Mouse (Mus musculus) liver, embryonic 15.5 days (tissue): ENCODE data around the gene Syt7. TPM values are rescaled to one million over a fixed set of nuclear protein-coding genes. Genes with fewer than 3 reads are reported as not detected.

Experiments
- ATAC-seq: fragments of 200-750 bp; cut with Nextera tagmentation; 2 replicates; pipeline ENCODE4 v1.8.0; 2017; ENCODE audit warnings: moderate number of reproducible peaks, mild to moderate bottlenecking, moderate library complexity; ENCODE audit not compliant: insufficient read depth
- H3K27ac ChIP-seq: fragments of 300-500 bp; sonication (generic); replicated peaks from 2 replicates; pipeline ENCODE4 v1.5.1; 2015; ENCODE audit warnings: mild to moderate bottlenecking, inconsistent platforms
- H3K27me3 ChIP-seq: fragments of 300-500 bp; sonication (generic); 2 replicates; pipeline ENCODE4 v1.6.1; 2015; ENCODE audit warnings: mild to moderate bottlenecking, inconsistent platforms
- H3K36me3 ChIP-seq: fragments of 300-500 bp; sonication (generic); replicated peaks from 2 replicates; pipeline ENCODE4 v1.6.1; 2015; ENCODE audit warnings: moderate library complexity, mild to moderate bottlenecking, inconsistent platforms
- H3K4me1 ChIP-seq: fragments of 300-500 bp; sonication (generic); replicated peaks from 2 replicates; pipeline ENCODE4 v1.6.1; 2015; ENCODE audit warnings: inconsistent platforms
- H3K4me2 ChIP-seq: fragments of 300-500 bp; sonication (generic); 2 replicates; pipeline ENCODE4 v1.6.1; 2015; ENCODE audit warnings: moderate library complexity, mild to moderate bottlenecking, inconsistent platforms
- H3K4me3 ChIP-seq: fragments of 300-500 bp; sonication (generic); replicated peaks from 2 replicates; pipeline ENCODE4 v1.5.1; 2015; ENCODE audit warnings: mild to moderate bottlenecking, inconsistent platforms
- H3K9ac ChIP-seq: fragments of 300-500 bp; sonication (generic); 2 replicates; pipeline ENCODE4 v1.6.1; 2015; ENCODE audit warnings: moderate library complexity, mild to moderate bottlenecking, inconsistent platforms
- H3K9me3 ChIP-seq: fragments of 300-500 bp; sonication (generic); replicated peaks from 2 replicates; pipeline ENCODE4 v1.6.1; 2016; ENCODE audit warnings: inconsistent platforms
- WGBS: fragments of 180-500 bp; shearing (Covaris S2); methylation state at CpG from one replicate; pipeline ENCODE4 v1.1.7; 2015; ENCODE audit warnings: mixed read lengths; ENCODE audit not compliant: insufficient replicate concordance; 5-methylcytosine and 5-hydroxymethylcytosine counted together
- polyA plus RNA-seq: library from polyadenylated mRNA; unstranded; fragments of >200 nt; fragmentation: Nextera tagmentation; extraction: Ambion mirVana; gene quantifications from 2 replicates; pipeline ENCODE4 v1.2.1, GENCODE M21; 2015

Gene Syt7
- polyA plus RNA-seq, 1 experiment from 2014 or later: 0.10 TPM

DNA sequence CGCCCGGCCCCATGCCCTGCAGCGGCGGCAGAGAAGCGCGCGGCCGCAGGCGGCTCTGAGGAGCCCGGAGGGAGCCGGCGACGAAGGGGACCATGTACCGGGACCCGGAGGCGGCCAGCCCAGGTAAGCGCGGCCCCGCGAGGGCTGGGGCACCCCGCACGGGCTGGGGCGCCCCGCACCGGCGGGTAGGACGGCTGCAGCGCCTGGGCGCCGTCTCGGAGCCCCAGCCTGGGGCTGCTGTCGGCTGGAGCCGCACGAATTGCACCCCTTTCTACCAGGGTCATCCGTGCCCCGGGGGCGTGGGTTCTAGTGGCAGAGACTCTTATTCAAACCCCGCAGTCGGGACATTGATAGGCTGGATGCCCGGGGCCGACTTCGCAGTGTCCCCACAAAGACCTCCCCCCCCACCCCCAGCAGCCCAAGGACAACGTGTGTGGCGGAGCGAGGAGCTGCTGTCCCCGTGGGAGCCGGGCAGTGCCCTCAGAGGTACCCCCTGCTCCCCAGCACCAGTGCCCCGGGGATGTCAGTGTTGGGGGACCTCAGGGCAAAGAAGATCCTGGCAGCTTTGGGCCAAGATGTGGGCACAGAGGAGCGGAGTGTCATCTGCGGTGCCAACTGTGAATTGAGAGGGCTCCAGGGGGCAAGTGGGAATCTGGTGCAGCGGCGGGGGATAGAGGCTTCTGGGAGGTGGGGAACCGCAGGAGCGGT lies 655 bp downstream of the Syt7 start:
- Histone ChIP-seq H3K9ac (no peak overlapping the region), H3K4me1 (peaks cover 16% of the 10 kb centered on the region), H3K4me3 (peak overlapping the region; percentile 51), H3K27me3 (peaks cover 80% of the 10 kb centered on the region), H3K9me3 (no peaks in the 10 kb centered on the region), H3K36me3 (no peaks in the 10 kb centered on the region), H3K4me2 (peak overlapping the region; percentile 68), H3K27ac (no peak overlapping the region)
- WGBS: under 1% methylated on average over 54 of the region's 54 CpGs
- ATAC-seq: no peak; the same call in 1 of the 2 replicates

DNA sequence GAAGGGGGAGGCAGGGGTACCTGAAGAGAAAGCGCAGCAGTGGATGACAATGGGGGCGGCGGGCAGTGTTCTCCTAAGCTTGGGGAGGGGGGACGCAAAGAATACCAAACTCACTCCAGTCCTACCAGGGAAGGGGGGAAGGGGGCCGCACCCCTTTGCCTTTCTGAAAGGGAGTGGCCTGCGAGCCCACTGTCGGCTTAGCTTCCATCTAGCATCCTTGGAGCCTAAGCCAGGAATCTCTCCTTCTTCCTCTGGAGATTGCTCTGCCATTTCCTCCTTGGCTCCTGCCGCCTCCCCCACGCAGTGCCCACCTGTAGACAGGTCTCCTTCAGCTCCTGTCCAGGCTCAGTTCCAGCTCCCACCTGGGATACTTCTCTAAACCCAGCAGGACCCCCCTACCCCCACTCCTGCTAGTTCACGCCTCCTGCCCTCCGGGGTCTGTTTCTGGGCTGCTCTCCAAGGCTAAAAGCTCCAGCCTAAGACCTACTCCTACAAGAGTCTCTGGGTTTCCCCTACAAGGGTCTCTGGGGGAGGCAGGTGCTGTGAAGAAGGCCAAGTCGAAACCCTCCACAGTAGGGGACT lies 1.3 kb downstream of the Syt7 start:
- WGBS: 20% methylated on average over 12 of the region's 12 CpGs
- Histone ChIP-seq H3K4me3 (no peak overlapping the region), H3K4me2 (peak overlapping the region; percentile 68; the same call in 1 of the 2 replicates), H3K36me3 (no peaks in the 10 kb centered on the region), H3K9me3 (no peaks in the 10 kb centered on the region), H3K4me1 (peaks cover 16% of the 10 kb centered on the region), H3K9ac (no peak overlapping the region), H3K27ac (no peak overlapping the region), H3K27me3 (peaks cover 73% of the 10 kb centered on the region)
- ATAC-seq: no peak

DNA sequence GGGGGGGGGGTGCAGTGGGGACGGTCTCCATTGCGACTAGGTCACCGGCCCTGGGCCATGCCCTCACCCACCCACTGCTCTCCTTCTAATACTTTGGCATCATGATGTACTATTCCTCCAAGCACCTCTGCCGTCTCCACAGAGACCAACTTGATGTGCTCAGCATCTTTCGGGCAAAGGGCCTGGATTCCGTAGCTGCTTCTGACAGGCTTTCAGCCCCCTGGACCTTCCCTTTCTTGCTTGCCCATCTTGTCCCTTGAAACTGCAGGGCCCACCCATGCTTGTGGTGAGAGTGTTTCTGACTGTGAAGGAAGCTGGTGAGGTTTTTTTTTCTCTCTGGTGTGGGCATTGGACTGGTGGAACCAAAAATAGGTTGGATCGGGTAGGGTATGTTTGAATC lies 2.1 kb downstream of the Syt7 start:
- Histone ChIP-seq H3K27me3 (peaks cover 67% of the 10 kb centered on the region), H3K4me2 (no peak overlapping the region), H3K36me3 (no peaks in the 10 kb centered on the region), H3K4me1 (peaks cover 16% of the 10 kb centered on the region), H3K9me3 (no peaks in the 10 kb centered on the region), H3K4me3 (no peak overlapping the region), H3K27ac (no peak overlapping the region), H3K9ac (no peak overlapping the region)
- WGBS: 64% methylated on average over 7 of the region's 7 CpGs
- ATAC-seq: no peak

DNA sequence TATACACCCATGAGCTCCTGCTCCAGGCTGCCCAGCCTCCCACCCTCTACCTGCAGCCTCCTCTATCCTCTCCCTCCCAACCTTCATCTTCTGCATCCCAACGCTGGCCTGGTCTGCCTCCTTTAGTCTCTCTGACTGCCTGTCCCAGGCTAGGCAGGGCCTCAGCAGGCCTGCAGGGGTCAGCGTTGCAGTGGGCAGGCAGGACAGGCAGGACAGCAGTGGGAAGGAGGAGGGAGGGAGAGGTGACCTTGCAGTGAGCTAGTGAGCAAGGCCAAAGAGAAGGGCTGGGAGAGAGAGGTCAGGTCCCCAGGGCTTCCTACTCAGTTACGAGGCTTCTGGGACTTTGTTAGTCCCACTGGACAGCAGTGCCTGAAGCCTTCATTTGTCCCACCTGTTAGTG lies 3.1 kb downstream of the Syt7 start:
- H3K36me3 ChIP-seq: no peaks in the 10 kb centered on the region
- 37% methylated on average over 3 of the region's 3 CpGs for WGBS
- H3K4me3 ChIP-seq: no peak overlapping the region
- no peaks in the 10 kb centered on the region for H3K9me3 ChIP-seq
- H3K27ac ChIP-seq: no peak overlapping the region
- peaks cover 61% of the 10 kb centered on the region for H3K27me3 ChIP-seq
- no peak for ATAC-seq
- no peak overlapping the region for H3K4me2 ChIP-seq
- peaks cover 16% of the 10 kb centered on the region for H3K4me1 ChIP-seq
- no peak overlapping the region for H3K9ac ChIP-seq

GRCm38 (mm10) chr19:10393471-10393870 lies 4.6 kb downstream of the Syt7 start:
- no peaks in the 10 kb centered on the region for H3K9me3 ChIP-seq
- no peaks in the 10 kb centered on the region for H3K36me3 ChIP-seq
- H3K4me1 ChIP-seq: peaks cover 13% of the 10 kb centered on the region
- ATAC-seq: no peak
- no peak overlapping the region for H3K4me3 ChIP-seq
- no peak overlapping the region for H3K9ac ChIP-seq
- no peak overlapping the region for H3K4me2 ChIP-seq
- H3K27ac ChIP-seq: no peak overlapping the region
- 68% methylated on average over 6 of the region's 6 CpGs for WGBS
- peaks cover 46% of the 10 kb centered on the region for H3K27me3 ChIP-seq

DNA sequence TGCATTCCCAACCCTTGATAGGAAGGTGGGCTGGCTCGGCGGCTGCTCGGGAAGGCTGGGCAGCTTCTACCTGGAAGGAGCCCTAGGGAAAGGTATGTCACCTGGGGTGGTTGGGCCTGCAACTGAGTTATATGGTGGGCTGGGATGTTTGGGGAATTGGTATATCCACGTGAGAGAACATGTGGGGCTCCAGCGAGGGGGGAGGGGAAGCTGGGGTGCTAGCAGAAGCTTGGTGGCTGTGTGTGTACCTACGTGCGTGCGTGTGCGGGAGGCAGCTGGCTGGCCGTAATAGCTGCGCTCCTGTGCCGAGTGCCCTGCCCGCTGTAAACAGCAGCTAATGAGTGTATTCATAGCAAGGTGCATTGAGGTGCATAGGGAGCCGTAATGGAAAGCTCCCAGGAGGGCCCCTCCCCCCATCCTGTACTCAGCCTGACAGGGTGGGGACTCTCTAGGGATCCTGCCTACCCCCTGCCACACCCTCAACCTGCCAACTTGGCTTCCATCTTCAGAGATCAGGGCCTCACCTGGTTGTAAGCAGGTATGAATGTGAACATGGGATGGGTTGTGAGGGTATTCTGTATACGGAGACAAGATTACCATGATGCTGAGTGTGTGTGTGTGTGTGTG lies 5.1 kb downstream of the Syt7 start:
- Histone ChIP-seq H3K4me1 (peaks cover 9% of the 10 kb centered on the region), H3K27me3 (peaks cover 41% of the 10 kb centered on the region), H3K9ac (no peak overlapping the region), H3K27ac (no peak overlapping the region), H3K4me3 (no peak overlapping the region), H3K4me2 (no peak overlapping the region), H3K36me3 (no peaks in the 10 kb centered on the region), H3K9me3 (no peaks in the 10 kb centered on the region)
- no peak for ATAC-seq
- WGBS: 62% methylated on average over 15 of the region's 15 CpGs

- Histone ChIP-seq H3K36me3 (no peaks in the 10 kb centered on the region), H3K4me1 (no peaks in the 10 kb centered on the region), H3K4me2 (no peak overlapping the region), H3K4me3 (no peak overlapping the region), H3K9ac (no peak overlapping the region), H3K9me3 (no peaks in the 10 kb centered on the region), H3K27ac (no peak overlapping the region), H3K27me3 (peaks cover 29% of the 10 kb centered on the region)
- WGBS: 41% methylated on average over 8 of the region's 8 CpGs
- no peak for ATAC-seq
Measured at GRCm38 (mm10) chr19:10395174-10395573, 6.3 kb downstream of the Syt7 start.

DNA sequence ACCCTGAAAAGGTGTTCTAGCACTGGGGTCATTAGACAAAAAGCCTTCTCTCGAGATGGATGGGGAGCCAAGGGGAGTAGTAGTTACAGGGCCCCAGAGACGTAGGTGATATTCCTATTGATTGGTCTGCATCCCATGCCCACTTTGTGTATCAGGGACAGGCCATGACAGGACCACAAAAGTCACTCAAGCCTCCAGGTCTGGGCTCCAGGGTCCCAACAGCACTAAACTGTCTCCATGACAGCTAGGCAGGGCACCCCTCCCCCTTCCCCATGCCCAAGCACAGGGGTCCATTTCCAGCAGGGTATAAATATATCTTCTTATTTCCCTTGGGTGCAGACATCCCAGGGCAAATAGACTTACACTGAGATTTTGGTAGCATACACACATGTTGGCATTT lies 8.1 kb downstream of the Syt7 start:
- 52% methylated on average over 2 of the region's 2 CpGs for WGBS
- Histone ChIP-seq H3K27ac (no peak overlapping the region), H3K9me3 (no peaks in the 10 kb centered on the region), H3K36me3 (no peaks in the 10 kb centered on the region), H3K4me1 (no peaks in the 10 kb centered on the region), H3K4me2 (no peak overlapping the region), H3K9ac (no peak overlapping the region), H3K27me3 (peaks cover 11% of the 10 kb centered on the region; the same call in 1 of the 2 replicates), H3K4me3 (no peak overlapping the region)
- ATAC-seq: no peak

DNA sequence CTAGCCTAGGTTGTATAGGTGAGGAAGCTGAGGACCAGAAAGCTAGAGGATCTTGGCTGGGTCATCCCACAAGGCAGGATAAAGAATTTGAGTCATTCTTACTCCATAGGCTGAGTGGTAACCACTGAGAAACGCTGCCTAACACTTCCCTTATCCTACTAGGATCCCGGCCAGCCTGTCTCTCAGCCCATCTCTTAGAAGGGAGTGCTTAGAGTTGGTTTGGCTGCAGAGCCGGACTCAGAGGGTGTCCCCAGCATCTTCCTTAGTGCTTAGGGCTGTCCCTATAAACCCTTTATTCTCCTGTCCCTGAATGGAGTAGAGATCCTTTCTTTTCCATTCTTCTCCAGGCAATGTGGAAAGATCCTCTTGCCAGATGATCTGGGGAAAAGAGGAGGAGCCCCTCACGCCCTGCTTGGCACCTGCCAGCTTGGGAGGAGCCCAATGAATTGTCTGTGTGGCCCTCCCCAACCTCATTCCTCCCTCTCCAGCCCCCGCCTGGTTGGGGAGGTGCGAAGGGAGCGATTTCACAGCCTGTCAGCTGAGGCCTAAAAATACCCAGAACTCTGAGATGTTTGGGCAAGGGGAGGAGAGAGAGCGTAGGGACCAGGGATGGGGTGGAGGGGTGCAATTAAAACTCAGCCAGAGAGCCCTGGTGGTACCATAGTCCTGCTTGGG lies 8.7 kb downstream of the Syt7 start:
- 40% methylated on average over 8 of the region's 8 CpGs for WGBS
- H3K27ac ChIP-seq: no peak overlapping the region
- H3K4me3 ChIP-seq: no peak overlapping the region
- H3K27me3 ChIP-seq: peaks cover 5% of the 10 kb centered on the region; the same call in 1 of the 2 replicates
- no peaks in the 10 kb centered on the region for H3K4me1 ChIP-seq
- no peak overlapping the region for H3K4me2 ChIP-seq
- no peak for ATAC-seq
- H3K9me3 ChIP-seq: no peaks in the 10 kb centered on the region
- no peak overlapping the region for H3K9ac ChIP-seq
- no peaks in the 10 kb centered on the region for H3K36me3 ChIP-seq

DNA sequence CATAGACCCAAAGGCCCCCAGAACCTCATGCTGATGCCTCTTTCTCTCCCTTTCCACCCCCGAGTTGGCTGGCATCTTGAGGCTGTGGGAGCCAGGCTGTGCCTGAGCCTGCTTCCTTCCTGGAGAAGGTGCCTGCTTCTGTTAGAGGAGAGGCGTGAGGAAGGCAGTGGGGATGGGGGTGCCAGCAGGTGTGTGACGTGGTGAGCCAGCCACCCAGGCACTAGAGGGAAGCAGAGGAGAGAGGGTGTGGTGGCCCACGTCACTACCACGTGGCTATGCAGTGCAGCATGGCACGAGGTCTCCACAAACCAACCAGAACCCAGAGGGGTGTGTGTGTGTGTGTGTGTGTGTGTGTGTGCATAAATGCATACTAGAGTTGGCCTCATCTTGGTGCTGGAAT lies 9.4 kb downstream of the Syt7 start:
- Histone ChIP-seq H3K4me3 (no peak overlapping the region), H3K9ac (no peak overlapping the region), H3K27me3 (no peaks in the 10 kb centered on the region), H3K4me2 (no peak overlapping the region), H3K4me1 (no peaks in the 10 kb centered on the region), H3K9me3 (no peaks in the 10 kb centered on the region), H3K27ac (no peak overlapping the region), H3K36me3 (no peaks in the 10 kb centered on the region)
- WGBS: 25% methylated on average over 6 of the region's 6 CpGs
- no peak for ATAC-seq

- no peak overlapping the region for H3K4me3 ChIP-seq
- H3K27me3 ChIP-seq: no peaks in the 10 kb centered on the region
- WGBS: 23% methylated on average over 16 of the region's 16 CpGs
- ATAC-seq: no peak
- no peak overlapping the region for H3K27ac ChIP-seq
- H3K4me1 ChIP-seq: no peaks in the 10 kb centered on the region
- H3K9ac ChIP-seq: no peak overlapping the region
- no peaks in the 10 kb centered on the region for H3K9me3 ChIP-seq
- no peaks in the 10 kb centered on the region for H3K36me3 ChIP-seq
- no peak overlapping the region for H3K4me2 ChIP-seq
Measured at GRCm38 (mm10) chr19:10402771-10403494, 14.0 kb downstream of the Syt7 start.
